Mouse (Mus musculus) CH12.LX (cell line): ENCODE results near the gene Fmo1. TPM values are rescaled to one million over a fixed set of nuclear protein-coding genes. Genes with fewer than 3 reads are reported as not detected.

Experiments used
- DNase-seq: peaks from one replicate; pipeline ENCODE4 v3.0.0-alpha.2; 2013; ENCODE audit errors: extremely low read depth
- H3K27ac ChIP-seq: 2 replicates; pipeline ENCODE4 v1.5.1; 2012; ENCODE audit warnings: low read depth, mild to moderate bottlenecking, control low read depth, moderate library complexity; ENCODE audit not compliant: insufficient read depth
- H3K27me3 ChIP-seq: replicated peaks from 2 replicates; pipeline ENCODE3; 2012; ENCODE audit warnings: inconsistent platforms
- H3K36me3 ChIP-seq, 2 experiments: replicated peaks in 1 of 2; 2 replicates each; pipeline versions ENCODE3 to v1.6.1; 2012; ENCODE audit warnings: inconsistent platforms in 1 of 2, low read length in 1 of 2, mild to moderate bottlenecking in 1 of 2, mixed read lengths in 1 of 2, moderate library complexity in 1 of 2; ENCODE audit not compliant: control insufficient read depth in 1 of 2, insufficient read depth in 1 of 2
- H3K4me1 ChIP-seq, 2 experiments: 2 replicates each; pipeline ENCODE4 v1.6.1; 2012; ENCODE audit warnings: inconsistent platforms in 1 of 2, moderate library complexity in 1 of 2; ENCODE audit not compliant: insufficient read depth in 2 of 2, control insufficient read depth in 1 of 2
- H3K4me2 ChIP-seq: 2 replicates; pipeline ENCODE4 v1.6.1; 2012; ENCODE audit warnings: low read depth, mild to moderate bottlenecking, control low read depth; ENCODE audit not compliant: poor library complexity, insufficient read depth, severe bottlenecking
- H3K4me3 ChIP-seq, 3 experiments: fragments of 150-350 bp in 1 of 3; sonication (generic) in 1 of 3; replicated peaks in 1 of 3; 2 replicates each; pipeline versions ENCODE3 to v1.5.1; 2011 to 2012; ENCODE audit warnings: low read depth in 2 of 3, low read length in 2 of 3, mild to moderate bottlenecking in 2 of 3, moderate library complexity in 2 of 3, control low read depth in 1 of 3, improper control_type of control experiment in 1 of 3, inconsistent platforms in 1 of 3, mixed read lengths in 1 of 3; ENCODE audit not compliant: poor library complexity in 1 of 3
- H3K79me2 ChIP-seq: replicated peaks from 2 replicates; pipeline ENCODE4 v1.6.1; 2012; ENCODE audit warnings: mild to moderate bottlenecking, moderate library complexity; ENCODE audit not compliant: control insufficient read depth, poor library complexity, insufficient read depth, severe bottlenecking; ENCODE audit errors: extremely low read depth
- H3K9ac ChIP-seq: 2 replicates; pipeline ENCODE4 v1.6.1; 2012; ENCODE audit warnings: low read depth, mild to moderate bottlenecking, control low read depth, moderate library complexity; ENCODE audit not compliant: insufficient read depth
- H3K9me3 ChIP-seq: replicated peaks from 2 replicates; pipeline ENCODE3; 2012; ENCODE audit warnings: low read length, inconsistent platforms, mixed read lengths
- BHLHE40 ChIP-seq: IDR thresholded peaks from 2 replicates; pipeline ENCODE4 v1.6.1; 2011; ENCODE audit warnings: mild to moderate bottlenecking, low read depth, low read length, improper control_type of control experiment
- CHD2 ChIP-seq: IDR thresholded peaks from 2 replicates; pipeline ENCODE4 v1.6.1; 2011; ENCODE audit warnings: low read length, improper control_type of control experiment
- CTCF ChIP-seq, 2 experiments: IDR thresholded peaks in 1 of 2; conservative IDR thresholded peaks in 1 of 2; 2 replicates each; pipeline ENCODE4 v1.5.1; 2011 to 2012; ENCODE audit warnings: low read depth in 2 of 2, low read length in 2 of 2, improper control_type of control experiment in 1 of 2, inconsistent platforms in 1 of 2, mild to moderate bottlenecking in 1 of 2, moderate library complexity in 1 of 2
- EP300 ChIP-seq: IDR thresholded peaks from 2 replicates; pipeline ENCODE4 v1.6.1; 2011; ENCODE audit warnings: low read length, improper control_type of control experiment
- ETS1 ChIP-seq: conservative IDR thresholded peaks from 2 replicates; pipeline ENCODE4 v1.6.1; 2012; ENCODE audit warnings: low read depth, mild to moderate bottlenecking, inconsistent platforms, low read length, improper control_type of control experiment, moderate library complexity
- GABPA ChIP-seq: IDR thresholded peaks from 2 replicates; pipeline ENCODE4 v1.6.1; 2012; ENCODE audit warnings: low read depth, low read length, improper control_type of control experiment, inconsistent platforms; ENCODE audit not compliant: insufficient replicate concordance
- HCFC1 ChIP-seq: IDR thresholded peaks from 2 replicates; pipeline ENCODE4 v1.6.1; 2012; ENCODE audit warnings: low read depth, mild to moderate bottlenecking, inconsistent platforms, low read length, improper control_type of control experiment
- IRF4 ChIP-seq: IDR thresholded peaks from 2 replicates; pipeline ENCODE4 v1.6.1; 2014; ENCODE audit warnings: low read depth, mild to moderate bottlenecking, inconsistent platforms, low read length, improper control_type of control experiment
- JUN ChIP-seq: IDR thresholded peaks from 2 replicates; pipeline ENCODE4 v1.6.1; 2011; ENCODE audit warnings: low read depth, mild to moderate bottlenecking, low read length, improper control_type of control experiment, moderate library complexity; ENCODE audit not compliant: insufficient read depth
- MAFK ChIP-seq: IDR thresholded peaks from 2 replicates; pipeline ENCODE4 v1.6.1; 2011; ENCODE audit warnings: low read length, improper control_type of control experiment; ENCODE audit not compliant: insufficient replicate concordance
- MAX ChIP-seq: IDR thresholded peaks from 2 replicates; pipeline ENCODE4 v1.6.1; 2011; ENCODE audit warnings: low read length, improper control_type of control experiment
- MAZ ChIP-seq: IDR thresholded peaks from 2 replicates; pipeline ENCODE4 v1.6.1; 2012; ENCODE audit warnings: low read depth, mild to moderate bottlenecking, inconsistent platforms, low read length, improper control_type of control experiment, moderate library complexity
- MEF2A ChIP-seq: IDR thresholded peaks from 2 replicates; pipeline ENCODE4 v1.6.1; 2014; ENCODE audit warnings: low read depth, mild to moderate bottlenecking, inconsistent platforms, low read length, improper control_type of control experiment, borderline replicate concordance
- MXI1 ChIP-seq: IDR thresholded peaks from 2 replicates; pipeline ENCODE4 v1.6.1; 2011; ENCODE audit warnings: mild to moderate bottlenecking, low read depth, low read length, improper control_type of control experiment
- MYC ChIP-seq: IDR thresholded peaks from 2 replicates; pipeline ENCODE4 v1.6.1; 2011; ENCODE audit warnings: low read depth, mild to moderate bottlenecking, improper control_type of control experiment, low read length
- PAX5 ChIP-seq: IDR thresholded peaks from 2 replicates; pipeline ENCODE4 v1.6.1; 2012; ENCODE audit warnings: low read length, inconsistent platforms, mixed read lengths
- POLR2A ChIP-seq: IDR thresholded peaks from 2 replicates; pipeline ENCODE4 v1.6.1; 2011; ENCODE audit warnings: low read depth, mild to moderate bottlenecking, improper control_type of control experiment, low read length
- POLR2AphosphoS2 ChIP-seq: IDR thresholded peaks from 2 replicates; pipeline ENCODE4 v1.6.1; 2011; ENCODE audit warnings: low read depth, low read length, improper control_type of control experiment
- RCOR1 ChIP-seq: conservative IDR thresholded peaks from 2 replicates; pipeline ENCODE4 v1.6.1; 2012; ENCODE audit warnings: low read depth, mild to moderate bottlenecking, inconsistent platforms, low read length, improper control_type of control experiment
- SIN3A ChIP-seq: IDR thresholded peaks from 2 replicates; pipeline ENCODE4 v1.6.1; 2012; ENCODE audit warnings: low read length, improper control_type of control experiment, inconsistent platforms
- SMC3 ChIP-seq: IDR thresholded peaks from 2 replicates; pipeline ENCODE4 v1.6.1; 2011; ENCODE audit warnings: low read depth, low read length, improper control_type of control experiment
- TCF12 ChIP-seq: IDR thresholded peaks from 2 replicates; pipeline ENCODE4 v1.6.1; 2014; ENCODE audit warnings: low read depth, mild to moderate bottlenecking, inconsistent platforms, low read length, improper control_type of control experiment
- USF1 ChIP-seq: IDR thresholded peaks from 2 replicates; pipeline ENCODE4 v1.6.1; 2014; ENCODE audit warnings: low read depth, mild to moderate bottlenecking, inconsistent platforms, low read length, improper control_type of control experiment
- ZC3H11A ChIP-seq: IDR thresholded peaks from 2 replicates; pipeline ENCODE4 v1.6.1; 2012; ENCODE audit warnings: low read depth, mild to moderate bottlenecking, inconsistent platforms, low read length, improper control_type of control experiment
- ZKSCAN1 ChIP-seq: IDR thresholded peaks from 2 replicates; pipeline ENCODE4 v1.6.1; 2012; ENCODE audit warnings: low read depth, inconsistent platforms, low read length, improper control_type of control experiment, borderline replicate concordance
- ZMIZ1 ChIP-seq: IDR thresholded peaks from 2 replicates; pipeline ENCODE4 v1.6.1; 2012; ENCODE audit warnings: low read depth, mild to moderate bottlenecking, inconsistent platforms, low read length, improper control_type of control experiment
- ZNF384 ChIP-seq: IDR thresholded peaks from 2 replicates; pipeline ENCODE4 v1.6.1; 2012; ENCODE audit warnings: low read depth, low read length, improper control_type of control experiment, inconsistent platforms
- dilution Hi-C: fragments of 300-500 bp; cut with MboI; formaldehyde crosslinking; loops from 2 replicates; pipeline ENCODE4 v1.14.3; 2020; ENCODE audit warnings: low sequenced_read_pairs; ENCODE audit not compliant: extremely low pct_unique_long_range_greater_than_20kb, extremely low pct_ligation_motif_present
- in situ Hi-C: fragments of 300-500 bp; cut with MboI; formaldehyde crosslinking; loops from 3 replicates; pipeline ENCODE4 v1.14.3; 2019; ENCODE audit warnings: low sequenced_read_pairs, low pct_ligation_motif_present, low pct_unique_long_range_greater_than_20kb, mixed read lengths
- polyA plus RNA-seq: library from polyadenylated mRNA; unstranded; fragments of >175 nt; gene quantifications from 2 replicates; pipeline ENCODE4 v1.2.1, GENCODE M21; 2012; ENCODE audit warnings: low read depth; ENCODE audit not compliant: insufficient read length
- total RNA-seq, 2 experiments: library from RNA; depleted of rRNA; stranded (reverse); fragments of 300-350 nt in 1 of 2; fragments of >200 nt in 1 of 2; gene quantifications; 2 replicates each; pipeline ENCODE4 v1.2.3; 2012 to 2014

Fmo1 gene
- total and polyA plus RNA-seq, 3 experiments: not detected

- H3K4me1 ChIP-seq: peaks cover 0 to 4% of the 10 kb centered on the region in 2 experiments; a peak in 2 of 4 replicates
- TF ChIP-seq GABPA: no peak
- TF ChIP-seq MEF2A: no peak
- TF ChIP-seq MAFK: peak; percentile 59; the same call in 1 of the 2 replicates
- TF ChIP-seq, all 38 proteins: peak for 1
- H3K27me3 ChIP-seq: no peaks in the 10 kb centered on the region
- no peak overlapping the region for H3K9ac ChIP-seq
- H3K4me3 ChIP-seq: no peak overlapping the region
- no peaks in the 10 kb centered on the region for H3K79me2 ChIP-seq
- DNase-seq: no peak
- in situ Hi-C loops: no loop called here
- no peak overlapping the region for H3K4me2 ChIP-seq
- dilution Hi-C loops: no loop called here
- H3K36me3 ChIP-seq: no peaks in the 10 kb centered on the region
- no peaks in the 10 kb centered on the region for H3K9me3 ChIP-seq
- H3K27ac ChIP-seq: no peak overlapping the region
These were observed 4.1 kb downstream of the Fmo1 start for GRCm38 (mm10) chr1:162862328-162862727.

GRCm38 (mm10) chr1:162859996-162860605 lies 6.3 kb downstream of the Fmo1 start:
- dilution Hi-C loops (no loop called here), in situ Hi-C loops (no loop called here)
- Histone ChIP-seq H3K4me3 (no peak overlapping the region), H3K4me2 (no peak overlapping the region), H3K9me3 (no peaks in the 10 kb centered on the region), H3K36me3 (no peaks in the 10 kb centered on the region), H3K27me3 (no peaks in the 10 kb centered on the region), H3K4me1 (peaks cover 0 to 4% of the 10 kb centered on the region in 2 experiments; a peak in 2 of 4 replicates), H3K27ac (no peak overlapping the region), H3K9ac (no peak overlapping the region), H3K79me2 (no peaks in the 10 kb centered on the region)
- no peak for TF ChIP-seq MYC
- no peak for TF ChIP-seq ZC3H11A
- no peak for TF ChIP-seq SMC3
- TF ChIP-seq POLR2AphosphoS2: no peak
- TF ChIP-seq IRF4: no peak
- no peak for TF ChIP-seq GABPA
- no peak for TF ChIP-seq MAX
- TF ChIP-seq MAZ: no peak
- no peak for TF ChIP-seq CHD2
- TF ChIP-seq HCFC1: no peak
- TF ChIP-seq MEF2A: no peak
- no peak for TF ChIP-seq ZKSCAN1
- TF ChIP-seq MXI1: no peak
- TF ChIP-seq POLR2A: no peak
- DNase-seq: no peak

GRCm38 (mm10) chr1:162859545-162859976 lies 6.8 kb downstream of the Fmo1 start:
- in situ Hi-C loops (no loop called here), dilution Hi-C loops (no loop called here)
- DNase-seq: no peak
- Histone ChIP-seq H3K4me1 (peaks cover 0 to 4% of the 10 kb centered on the region in 2 experiments; a peak in 2 of 4 replicates), H3K27ac (no peak overlapping the region), H3K4me2 (no peak overlapping the region), H3K9me3 (no peaks in the 10 kb centered on the region), H3K27me3 (no peaks in the 10 kb centered on the region), H3K9ac (no peak overlapping the region), H3K79me2 (no peaks in the 10 kb centered on the region), H3K36me3 (no peaks in the 10 kb centered on the region), H3K4me3 (no peak overlapping the region)
- no peak for TF ChIP-seq BHLHE40
- TF ChIP-seq CTCF (conservative IDR thresholded peaks at IDR 0.05 in 1 of 2, IDR thresholded peaks at IDR 0.05 in 1 of 2; ENCODE audit: low read depth in 2 of 2, low read length in 2 of 2): no peak
- no peak for TF ChIP-seq TCF12
- no peak for TF ChIP-seq ZNF384
- no peak for TF ChIP-seq ZMIZ1
- TF ChIP-seq JUN: no peak
- TF ChIP-seq RCOR1: no peak
- no peak for TF ChIP-seq GABPA
- no peak for TF ChIP-seq PAX5
- TF ChIP-seq ETS1: no peak
- TF ChIP-seq ZKSCAN1: no peak
- TF ChIP-seq USF1: no peak
- no peak for TF ChIP-seq EP300
- no peak for TF ChIP-seq SMC3
- TF ChIP-seq ZC3H11A: no peak
- no peak for TF ChIP-seq SIN3A
